14 mouse cellular contexts compared by ENCODE assay signal in genomic region chr13:98118291-98118690, GRCm38 (mm10).
DNase-seq lines count a peak whose midpoint lies in the region; ATAC-seq and TF ChIP-seq lines count a peak whose summit lies in the region.
"Had no signal": no experiment of that assay in that cellular context is flagged by ENCODE, and none has a peak within 500 bp of the region (broad histone marks: within the 10 kb centered on the region; RNA-seq: fewer than 3 reads in every experiment).

No protein-coding gene starts in this region.

- no peak overlapping the region for H3K4me2 ChIP-seq in embryonic facial prominence, embryonic 15.5 days (replicated peaks)
- H3K4me2 ChIP-seq in stomach, embryonic 14.5 days (replicated peaks; ENCODE audit: low read depth, low read length), result no peak overlapping the region
- H3K4me2 ChIP-seq in intestine, embryonic 15.5 days (replicated peaks), result no peak overlapping the region
- H3K4me2 ChIP-seq: embryonic facial prominence, embryonic 13.5 days; forebrain, embryonic 12.5 days; liver, embryonic 13.5 days had no signal

- WGBS in embryonic facial prominence, embryonic 15.5 days, result 55% methylated on average over 4 of the region's 4 CpGs
- 56% methylated on average over 4 of the region's 4 CpGs for WGBS in stomach, embryonic 14.5 days
- WGBS in intestine, embryonic 15.5 days, result 60% methylated on average over 4 of the region's 4 CpGs

- H3K4me1 ChIP-seq in embryonic facial prominence, embryonic 15.5 days, result 0 out of 2 replicates have a peak, but pooled peaks cover 6% of the 10 kb centered on the region
- H3K4me1 ChIP-seq in stomach, embryonic 14.5 days (ENCODE audit: control insufficient read depth, insufficient read depth, low read length), result peaks cover 32% of the 10 kb centered on the region
- peaks cover 7% of the 10 kb centered on the region; the same call in 1 of the 2 replicates for H3K4me1 ChIP-seq in intestine, embryonic 15.5 days (replicated peaks)
- H3K4me1 ChIP-seq: liver, embryonic 13.5 days had no signal

- H3K27ac ChIP-seq in gastrocnemius, adult 2 months, result peak overlapping the region; percentile 31
- H3K27ac ChIP-seq in layer of hippocampus, adult 2 months, result peak overlapping the region; percentile 16; the same call in 1 of the 2 replicates
- peak overlapping the region; percentile 55; the same call in 1 of the 2 replicates for H3K27ac ChIP-seq in embryonic facial prominence, embryonic 15.5 days (replicated peaks)
- peak overlapping the region; percentile 68; the same call in 1 of the 2 replicates for H3K27ac ChIP-seq in stomach, embryonic 14.5 days (ENCODE audit: low read length)
- no peak overlapping the region for H3K27ac ChIP-seq in intestine, embryonic 15.5 days
- H3K27ac ChIP-seq: liver, embryonic 13.5 days had no signal

- H3K27me3 ChIP-seq in embryonic facial prominence, embryonic 15.5 days, result no peaks in the 10 kb centered on the region
- no peaks in the 10 kb centered on the region for H3K27me3 ChIP-seq in stomach, embryonic 14.5 days (ENCODE audit: control insufficient read depth, insufficient read depth, low read length)
- no peaks in the 10 kb centered on the region for H3K27me3 ChIP-seq in intestine, embryonic 15.5 days (replicated peaks)
- H3K27me3 ChIP-seq: embryonic facial prominence, embryonic 13.5 days; forebrain, embryonic 12.5 days; liver, embryonic 13.5 days had no signal

- no peak for DNase-seq in gastrocnemius, adult 2 months
- DNase-seq in gastrocnemius, postnatal 25 days, result no peak
- no peak for DNase-seq in layer of hippocampus, adult 2 months (ENCODE audit: low spot score in 2 of 2)
- DNase-seq in layer of hippocampus, postnatal 14 days (ENCODE audit: low spot score in 2 of 2), result no peak
- DNase-seq: cerebellum, adult 2 months; kidney, adult 9 months; liver, embryonic 13.5 days; right cerebral cortex, postnatal 4 days had no signal

- no peak overlapping the region for H3K9ac ChIP-seq in embryonic facial prominence, embryonic 15.5 days
- no peak overlapping the region for H3K9ac ChIP-seq in stomach, embryonic 14.5 days (replicated peaks; ENCODE audit: low read depth, low read length)
- H3K9ac ChIP-seq in intestine, embryonic 15.5 days, result no peak overlapping the region
- H3K9ac ChIP-seq: embryonic facial prominence, embryonic 13.5 days; forebrain, embryonic 12.5 days; liver, embryonic 13.5 days had no signal

- no peaks in the 10 kb centered on the region for H3K9me3 ChIP-seq in embryonic facial prominence, embryonic 15.5 days (replicated peaks)
- no peaks in the 10 kb centered on the region for H3K9me3 ChIP-seq in stomach, embryonic 14.5 days (ENCODE audit: control insufficient read depth, low read depth, low read length)
- H3K9me3 ChIP-seq in intestine, embryonic 15.5 days, result no peaks in the 10 kb centered on the region
- H3K9me3 ChIP-seq: embryonic facial prominence, embryonic 13.5 days; forebrain, embryonic 12.5 days; liver, embryonic 13.5 days had no signal

- intact Hi-C loops in gastrocnemius, adult 2 months (cut with DNase I), result no loop called here

- ATAC-seq in embryonic facial prominence, embryonic 15.5 days (ENCODE audit: insufficient number of reproducible peaks, low FRiP score, low TSS enrichment, low read depth), result no peak
- no peak for ATAC-seq in stomach, embryonic 14.5 days (ENCODE audit: insufficient number of reproducible peaks, insufficient read depth, low FRiP score, low read depth)
- no peak for ATAC-seq in intestine, embryonic 15.5 days

- H3K4me3 ChIP-seq in gastrocnemius, adult 2 months, result no peak overlapping the region
- H3K4me3 ChIP-seq in layer of hippocampus, adult 2 months, result no peak overlapping the region
- H3K4me3 ChIP-seq in embryonic facial prominence, embryonic 15.5 days (replicated peaks), result no peak overlapping the region
- no peak overlapping the region for H3K4me3 ChIP-seq in stomach, embryonic 14.5 days (ENCODE audit: low read depth, low read length)
- H3K4me3 ChIP-seq in intestine, embryonic 15.5 days (replicated peaks), result no peak overlapping the region
- H3K4me3 ChIP-seq: embryonic facial prominence, embryonic 13.5 days; forebrain, embryonic 12.5 days; liver, embryonic 13.5 days; megakaryocyte, embryonic 14.5 days had no signal

- TF ChIP-seq CTCF in gastrocnemius, adult 2 months (IDR thresholded peaks at IDR 0.05), result no peak
- no peak for TF ChIP-seq CTCF in layer of hippocampus, adult 2 months (conservative IDR thresholded peaks at IDR 0.05)

- H3K36me3 ChIP-seq in embryonic facial prominence, embryonic 15.5 days, result no peaks in the 10 kb centered on the region
- no peaks in the 10 kb centered on the region for H3K36me3 ChIP-seq in stomach, embryonic 14.5 days (ENCODE audit: control insufficient read depth, insufficient read depth, low read length)
- no peaks in the 10 kb centered on the region for H3K36me3 ChIP-seq in intestine, embryonic 15.5 days
- H3K36me3 ChIP-seq: embryonic facial prominence, embryonic 13.5 days; forebrain, embryonic 12.5 days; liver, embryonic 13.5 days had no signal
